Mouse (Mus musculus) kidney, adult 2 months (tissue): Measurements from ENCODE around the gene Mapk9.

ENCODE experiments used
- CTCF ChIP-seq: fragments of 200-500 bp; conservative IDR thresholded peaks from 2 replicates; pipeline ENCODE4 v1.5.1; 2011; ENCODE audit warnings: low read depth, mild to moderate bottlenecking, control low read depth, low read length, moderate library complexity, mixed read lengths; ENCODE audit not compliant: insufficient read depth, insufficient read length
- POLR2A ChIP-seq: fragments of 200-500 bp; IDR thresholded peaks from one replicate; pipeline ENCODE4 v1.6.1; 2011; ENCODE audit warnings: low read depth, low read length, control low read depth

- no peak for TF ChIP-seq POLR2A
- TF ChIP-seq CTCF, result no peak
These were observed 14.6 kb downstream of the Mapk9 start for GRCm38 (mm10) chr11:49861139-49861538.
